Mouse (Mus musculus) midbrain, postnatal 0 days (tissue): ENCODE data around the gene Tubb2a. TPM values are rescaled to one million over a fixed set of nuclear protein-coding genes. Genes with fewer than 3 reads are reported as not detected.
A peak's percentile ranks its signal among the peaks of the same experiment; 100 is the strongest.
"Not testable (repeated sequence)": the region's sequence is repeated elsewhere in the genome, so short reads cannot be mapped to it uniquely, and the experiment has no call there.

Experiments
- ATAC-seq: fragments of 200-750 bp; cut with Nextera tagmentation; 2 replicates; pipeline ENCODE4 v1.8.0; 2017; ENCODE audit warnings: moderate number of reproducible peaks, mild to moderate bottlenecking, moderate TSS enrichment, moderate library complexity; ENCODE audit not compliant: low FRiP score
- DNase-seq: peaks from one replicate; pipeline ENCODE4 v3.0.0-alpha.2; 2015; ENCODE audit warnings: low spot score
- H3K27ac ChIP-seq: fragments of 300-500 bp; sonication (generic); 2 replicates; pipeline ENCODE4 v1.5.1; 2014; ENCODE audit warnings: low read depth, mild to moderate bottlenecking, low read length, mixed read lengths
- H3K27me3 ChIP-seq: fragments of 300-500 bp; sonication (generic); 2 replicates; pipeline ENCODE4 v1.6.1; 2014; ENCODE audit warnings: low read length, control low read depth, mixed read lengths; ENCODE audit not compliant: insufficient read depth
- H3K36me3 ChIP-seq: fragments of 300-500 bp; sonication (generic); 2 replicates; pipeline ENCODE4 v1.6.1; 2014; ENCODE audit warnings: low read length, control low read depth, mixed read lengths; ENCODE audit not compliant: insufficient read depth
- H3K4me1 ChIP-seq: fragments of 300-500 bp; sonication (generic); 2 replicates; pipeline ENCODE4 v1.6.1; 2014; ENCODE audit warnings: mild to moderate bottlenecking, control low read depth, antibody characterized with exemption, low read length, mixed read lengths; ENCODE audit not compliant: insufficient read depth
- H3K4me2 ChIP-seq: fragments of 300-500 bp; sonication (generic); 2 replicates; pipeline ENCODE4 v1.6.1; 2014; ENCODE audit warnings: low read depth, mild to moderate bottlenecking, low read length, mixed read lengths; ENCODE audit not compliant: poor library complexity, severe bottlenecking
- H3K4me3 ChIP-seq: fragments of 300-500 bp; sonication (generic); 2 replicates; pipeline ENCODE4 v1.5.1; 2014; ENCODE audit warnings: low read depth, mild to moderate bottlenecking, low read length, moderate library complexity
- H3K9ac ChIP-seq: fragments of 300-500 bp; sonication (generic); replicated peaks from 2 replicates; pipeline ENCODE4 v1.6.1; 2014; ENCODE audit warnings: mild to moderate bottlenecking, low read length, moderate library complexity, mixed read lengths; ENCODE audit not compliant: poor library complexity, severe bottlenecking
- H3K9me3 ChIP-seq: fragments of 300-500 bp; sonication (generic); 2 replicates; pipeline ENCODE4 v1.6.1; 2016; ENCODE audit warnings: low read length, control low read depth
- CTCF ChIP-seq: IDR thresholded peaks from 2 replicates; pipeline ENCODE4 v1.5.1; 2016; ENCODE audit warnings: antibody characterized with exemption, mild to moderate bottlenecking
- WGBS: fragments of 180-500 bp; shearing (Covaris S2); extraction: QIAGEN DNeasy Blood & Tissue Kit; methylation state at CpG from one replicate; pipeline ENCODE4 v1.1.7; 2014; 5-methylcytosine and 5-hydroxymethylcytosine counted together
- polyA plus RNA-seq: library from polyadenylated mRNA; unstranded; fragments of >200 nt; fragmentation: Nextera tagmentation; extraction: Ambion mirVana; gene quantifications from 2 replicates; pipeline ENCODE4 v1.2.1, GENCODE M21; 2015
- total RNA-seq: library from RNA; depleted of rRNA; stranded (reverse); fragments of >200 nt; gene quantifications from 2 replicates; pipeline ENCODE4 v1.2.3, GENCODE M21; 2014

Tubb2a gene
- total and polyA plus RNA-seq, 2 experiments from 2014 or later, result 4,276 to 6,629 TPM

DNA sequence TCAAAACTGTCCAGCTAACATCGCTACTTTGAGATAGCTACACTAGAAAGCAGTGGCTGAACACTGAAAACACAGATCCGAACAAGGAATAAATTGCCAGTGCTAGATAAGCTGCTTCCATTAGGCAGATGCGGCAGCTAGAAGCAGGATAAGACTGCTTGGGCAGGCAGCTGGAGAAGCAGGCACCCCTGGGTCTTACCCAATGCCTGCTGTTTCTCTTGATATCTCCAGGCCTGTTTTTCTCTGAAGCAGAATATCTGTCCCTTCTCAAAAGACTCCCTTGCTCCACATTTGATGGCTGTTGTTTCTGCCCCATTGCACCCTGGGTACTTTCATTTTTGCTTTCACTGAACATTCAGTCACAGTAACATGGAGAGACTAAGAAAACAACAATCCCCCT, 22.9 kb upstream of the Tubb2a start:
- no peak for ATAC-seq
- Histone ChIP-seq H3K27ac (no peak overlapping the region), H3K4me1 (peaks cover 11% of the 10 kb centered on the region; the same call in 1 of the 2 replicates), H3K27me3 (no peaks in the 10 kb centered on the region), H3K9me3 (no peaks in the 10 kb centered on the region), H3K4me2 (no peak overlapping the region), H3K9ac (no peak overlapping the region), H3K36me3 (no peaks in the 10 kb centered on the region), H3K4me3 (no peak overlapping the region)
- no peak for TF ChIP-seq CTCF
- no peak for DNase-seq
- WGBS, result 68% methylated on average over 3 of the region's 3 CpGs

- peaks cover 11% of the 10 kb centered on the region; the same call in 1 of the 2 replicates for H3K4me1 ChIP-seq
- H3K27ac ChIP-seq, result peak overlapping the region; percentile 82; the same call in 1 of the 2 replicates
- no peak for ATAC-seq
- no peak for DNase-seq
- H3K4me2 ChIP-seq, result no peak overlapping the region
- TF ChIP-seq CTCF, result no peak
- no peak overlapping the region for H3K4me3 ChIP-seq
- H3K9ac ChIP-seq, result no peak overlapping the region
- H3K27me3 ChIP-seq, result no peaks in the 10 kb centered on the region
- WGBS, result 60% methylated on average over 3 of the region's 3 CpGs
- no peaks in the 10 kb centered on the region for H3K9me3 ChIP-seq
- no peaks in the 10 kb centered on the region for H3K36me3 ChIP-seq
These were observed 19.3 kb upstream of the Tubb2a start for GRCm38 (mm10) chr13:34097086-34097485.

GRCm38 (mm10) chr13:34096455-34096854, 18.6 kb upstream of the Tubb2a start:
- 45% methylated on average over 4 of the region's 4 CpGs for WGBS
- H3K9me3 ChIP-seq, result no peaks in the 10 kb centered on the region
- H3K4me1 ChIP-seq, result peaks cover 11% of the 10 kb centered on the region; the same call in 1 of the 2 replicates
- H3K27me3 ChIP-seq, result no peaks in the 10 kb centered on the region
- no peak for DNase-seq
- TF ChIP-seq CTCF, result no peak
- H3K36me3 ChIP-seq, result no peaks in the 10 kb centered on the region
- ATAC-seq, result peak; percentile 71
- H3K9ac ChIP-seq, result no peak overlapping the region
- H3K4me2 ChIP-seq, result peak overlapping the region; percentile 28; the same call in 1 of the 2 replicates
- no peak overlapping the region for H3K4me3 ChIP-seq
- peak overlapping the region; percentile 82 for H3K27ac ChIP-seq

- 12% methylated on average over 7 of the region's 7 CpGs for WGBS
- Histone ChIP-seq H3K36me3 (no peaks in the 10 kb centered on the region), H3K27me3 (no peaks in the 10 kb centered on the region), H3K9me3 (no peaks in the 10 kb centered on the region), H3K4me2 (peak overlapping the region; percentile 28), H3K27ac (peak overlapping the region; percentile 82), H3K4me1 (peaks cover 11% of the 10 kb centered on the region; the same call in 1 of the 2 replicates), H3K9ac (no peak overlapping the region), H3K4me3 (no peak overlapping the region)
- DNase-seq, result peak; percentile 93
- TF ChIP-seq CTCF, result no peak
- ATAC-seq, result peak; percentile 95
These were observed 18.0 kb upstream of the Tubb2a start for GRCm38 (mm10) chr13:34095542-34096435.

DNA sequence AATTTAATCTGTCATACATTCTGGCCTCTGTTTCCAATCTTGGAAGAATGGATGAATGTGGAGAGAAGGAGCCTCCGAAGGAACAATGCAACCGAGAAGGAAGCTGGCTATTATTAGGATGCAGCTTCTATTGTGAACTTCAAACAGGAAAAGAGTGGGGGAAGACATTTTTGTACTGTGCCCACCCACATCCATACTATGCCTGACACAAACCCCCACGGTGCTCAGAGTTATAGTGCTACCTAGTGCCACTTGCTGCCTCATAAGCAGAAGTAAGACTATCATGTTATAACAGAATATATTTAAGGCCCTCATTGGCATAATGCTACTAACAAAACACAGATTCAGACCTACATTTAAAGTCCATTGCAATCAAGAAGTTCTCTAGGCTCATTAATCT, 11.6 kb upstream of the Tubb2a start:
- H3K4me3 ChIP-seq, result no peak overlapping the region
- peaks cover 21% of the 10 kb centered on the region for H3K4me1 ChIP-seq
- H3K9ac ChIP-seq, result no peak overlapping the region
- no peaks in the 10 kb centered on the region for H3K36me3 ChIP-seq
- ATAC-seq, result no peak
- H3K27ac ChIP-seq, result peak overlapping the region; percentile 80
- no peak for TF ChIP-seq CTCF
- H3K4me2 ChIP-seq, result peak overlapping the region; percentile 21; the same call in 1 of the 2 replicates
- no peaks in the 10 kb centered on the region for H3K27me3 ChIP-seq
- H3K9me3 ChIP-seq, result no peaks in the 10 kb centered on the region
- DNase-seq, result no peak
- 10% methylated on average over 3 of the region's 3 CpGs for WGBS

- peaks cover 21% of the 10 kb centered on the region for H3K4me1 ChIP-seq
- no peak overlapping the region for H3K4me3 ChIP-seq
- no peaks in the 10 kb centered on the region for H3K36me3 ChIP-seq
- H3K9me3 ChIP-seq, result no peaks in the 10 kb centered on the region
- peak overlapping the region; percentile 21; the same call in 1 of the 2 replicates for H3K4me2 ChIP-seq
- no peaks in the 10 kb centered on the region for H3K27me3 ChIP-seq
- peak; percentile 63 for DNase-seq
- H3K27ac ChIP-seq, result peak overlapping the region; percentile 80
- ATAC-seq, result peak; percentile 88
- H3K9ac ChIP-seq, result peak overlapping the region; percentile 30; the same call in 1 of the 2 replicates
- TF ChIP-seq CTCF, result no peak
- 10% methylated on average over 7 of the region's 7 CpGs for WGBS
These were observed 11.1 kb upstream of the Tubb2a start for GRCm38 (mm10) chr13:34088871-34089288.

DNA sequence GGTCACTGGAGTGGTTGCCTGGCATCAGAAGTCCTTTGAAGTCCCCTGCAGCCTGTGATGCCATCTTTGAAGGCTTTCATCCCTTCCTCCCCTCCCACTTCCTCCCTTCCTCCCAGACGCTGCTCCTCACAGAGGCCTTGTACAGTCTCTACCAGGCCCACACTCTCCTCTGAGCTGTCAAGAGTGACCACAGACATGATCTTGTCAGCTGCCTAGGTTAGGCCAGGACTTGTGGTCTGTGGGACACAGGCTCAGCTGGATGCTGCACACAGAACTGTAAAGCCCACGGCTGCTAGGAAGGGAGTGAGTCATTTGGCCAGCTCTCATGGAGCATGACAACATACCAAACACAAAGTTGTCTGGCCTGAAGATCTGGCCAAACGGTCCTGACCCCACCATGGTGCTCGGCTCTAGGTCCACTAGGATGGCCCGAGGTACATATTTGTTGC, 10.4 kb upstream of the Tubb2a start:
- Histone ChIP-seq H3K27ac (peak overlapping the region; percentile 80), H3K4me2 (0 out of 2 replicates have a peak overlapping the region, but pooled peaks have one; percentile 22), H3K4me1 (peaks cover 21% of the 10 kb centered on the region), H3K9ac (peak overlapping the region; percentile 8; the same call in 1 of the 2 replicates)
- DNase-seq, H3K36me3 ChIP-seq, H3K4me3 ChIP-seq, H3K9me3 ChIP-seq, H3K27me3 ChIP-seq: not testable (repeated sequence)
- 26% methylated on average over 5 of the region's 5 CpGs for WGBS
- peak; percentile 64 for ATAC-seq
